Mouse (Mus musculus): ENCODE measurements around the gene Akap6.

GRCm38 (mm10) chr12:52835914-52836546, 136.8 kb downstream of the Akap6 start:
- TF ChIP-seq CTCF (IDR thresholded peaks at IDR 0.05; ENCODE audit: borderline replicate concordance, control insufficient read depth, extremely low read depth, insufficient read depth, low read length, poor library complexity) (no peak), POLR2A (IDR thresholded peaks at IDR 0.05; ENCODE audit: control insufficient read depth, extremely low read depth, insufficient read depth, low read length, poor library complexity) (no peak)

All from thymus, adult 2 months (tissue).